Comparison of ENCODE assay signal across 7 mouse cellular contexts in genomic region chr10:56377966-56378647, GRCm38 (mm10). TPM values are rescaled to one million over a fixed set of nuclear protein-coding genes. Genes with fewer than 3 reads are reported as not detected.
DNase-seq lines count a peak whose midpoint lies in the region; ATAC-seq lines count a peak whose summit lies in the region.

No protein-coding gene starts in this region.

- peak overlapping the region; percentile 88 for H3K4me3 ChIP-seq in brown adipose tissue, adult 24 weeks (ENCODE audit: insufficient read depth, low read depth, low read length)
- H3K4me3 ChIP-seq in midbrain, embryonic 10.5 days, result peak overlapping the region; percentile 70

- peak; percentile 38 for ATAC-seq in granulocyte monocyte progenitor cell, adult 5-6 weeks (replicated peaks; ENCODE audit: poor library complexity, severe bottlenecking)

- no peaks in the 10 kb centered on the region for H3K4me1 ChIP-seq in brown adipose tissue, adult 24 weeks (ENCODE audit: control insufficient read depth, insufficient read depth, insufficient read length, low read length)
- H3K4me1 ChIP-seq in midbrain, embryonic 10.5 days, result peaks cover 51% of the 10 kb centered on the region

- H3K27ac ChIP-seq in brown adipose tissue, adult 24 weeks (replicated peaks; ENCODE audit: low read depth, low read length), result peak overlapping the region; percentile 97
- peak overlapping the region; percentile 91 for H3K27ac ChIP-seq in midbrain, embryonic 10.5 days (replicated peaks)

- WGBS in midbrain, embryonic 10.5 days, result under 1% methylated on average over 25 of the region's 25 CpGs

- H3K36me3 ChIP-seq in midbrain, embryonic 10.5 days, result peaks cover 10% of the 10 kb centered on the region

- no peaks in the 10 kb centered on the region; the same call in 1 of the 2 replicates for H3K27me3 ChIP-seq in midbrain, embryonic 10.5 days (ENCODE audit: low read depth, poor library complexity, severe bottlenecking)

- DNase-seq in thymus, postnatal 25 days, result peak; percentile 2
- DNase-seq in thymus, postnatal 10 days (ENCODE audit: low spot score in 2 of 2), result no peak
- peak; percentile 22 for DNase-seq in kidney, postnatal 14 days
- peak; percentile 65 for DNase-seq in midbrain, embryonic 10.5 days (ENCODE audit: low spot score)
- no peak for DNase-seq in ovary, adult 18-20 months (ENCODE audit: low spot score)

- no peaks in the 10 kb centered on the region for H3K9me3 ChIP-seq in midbrain, embryonic 10.5 days (replicated peaks)

RNA-seq across cellular contexts. Expression of gene Gja1, which starts 1.0 kb away (rescaled TPM):
- polyA plus RNA-seq in brown adipose tissue, adult 24 weeks (2012; ENCODE audit: insufficient read depth, insufficient read length, missing spikeins), result 211 and 395 TPM in 2 replicates
- total RNA-seq in granulocyte monocyte progenitor cell, adult 5-6 weeks (2014; fragmentation: Nextera tagmentation), result 0.41 and 1.3 TPM in 2 replicates
- total RNA-seq in granulocyte monocyte progenitor cell, adult 5-6 weeks (2017), result 3.7 and 4.9 TPM in 2 replicates
- polyA plus RNA-seq in midbrain, embryonic 10.5 days (2016; fragmentation: Nextera tagmentation; extraction: Ambion mirVana), result 121 and 144 TPM in 2 replicates

Comparison
In these comparisons a context has a peak if more than half of its experiments do, and no peak if none do; other contexts are left out.
1. DNase-seq: peak in thymus, postnatal 25 days (single experiment), kidney, postnatal 14 days (single experiment) and midbrain, embryonic 10.5 days (single experiment); none in thymus, postnatal 10 days (0 of 2) and ovary, adult 18-20 months (single experiment).